Mouse (Mus musculus): ENCODE results near the gene Mmp2. TPM values are rescaled to one million over a fixed set of nuclear protein-coding genes. Genes with fewer than 3 reads are reported as not detected.

The Mmp2 gene
- polyA plus RNA-seq (2017; shearing (Covaris generic)): not detected

DNA sequence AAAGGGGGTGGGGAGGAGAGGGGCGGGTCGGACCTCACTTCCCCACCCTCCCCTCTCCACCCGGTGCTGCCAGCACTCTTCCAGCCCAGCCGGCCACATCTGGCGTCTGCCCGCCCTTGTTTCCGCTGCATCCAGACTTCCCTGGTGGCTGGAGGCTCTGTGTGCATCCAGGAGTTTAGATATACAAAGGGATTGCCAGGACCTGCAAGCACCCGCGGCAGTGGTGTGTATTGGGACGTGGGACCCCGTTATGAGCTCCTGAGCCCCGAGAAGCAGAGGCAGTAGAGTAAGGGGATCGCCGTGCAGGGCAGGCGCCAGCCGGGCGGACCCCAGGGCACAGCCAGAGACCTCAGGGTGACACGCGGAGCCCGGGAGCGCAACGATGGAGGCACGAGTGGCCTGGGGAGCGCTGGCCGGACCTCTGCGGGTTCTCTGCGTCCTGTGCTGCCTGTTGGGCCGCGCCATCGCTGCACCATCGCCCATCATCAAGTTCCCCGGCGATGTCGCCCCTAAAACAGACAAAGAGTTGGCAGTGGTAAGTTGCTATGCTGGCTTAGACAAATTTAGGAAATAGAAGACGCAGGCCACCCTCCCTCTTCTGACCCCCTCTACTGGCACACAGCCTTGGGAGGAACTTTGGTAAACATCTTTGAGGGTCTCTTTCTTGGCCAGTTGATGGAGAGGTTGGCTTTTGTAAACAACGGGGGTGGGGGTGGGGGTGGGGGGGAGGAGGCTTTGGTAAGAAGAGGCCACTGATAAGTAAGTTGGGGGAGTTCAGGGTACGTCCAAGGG lies at the start of gene Mmp2:
Gene Mmp2 (plus strand): TSS at position 49 of the 792 bp plus-strand sequence.

DNA sequence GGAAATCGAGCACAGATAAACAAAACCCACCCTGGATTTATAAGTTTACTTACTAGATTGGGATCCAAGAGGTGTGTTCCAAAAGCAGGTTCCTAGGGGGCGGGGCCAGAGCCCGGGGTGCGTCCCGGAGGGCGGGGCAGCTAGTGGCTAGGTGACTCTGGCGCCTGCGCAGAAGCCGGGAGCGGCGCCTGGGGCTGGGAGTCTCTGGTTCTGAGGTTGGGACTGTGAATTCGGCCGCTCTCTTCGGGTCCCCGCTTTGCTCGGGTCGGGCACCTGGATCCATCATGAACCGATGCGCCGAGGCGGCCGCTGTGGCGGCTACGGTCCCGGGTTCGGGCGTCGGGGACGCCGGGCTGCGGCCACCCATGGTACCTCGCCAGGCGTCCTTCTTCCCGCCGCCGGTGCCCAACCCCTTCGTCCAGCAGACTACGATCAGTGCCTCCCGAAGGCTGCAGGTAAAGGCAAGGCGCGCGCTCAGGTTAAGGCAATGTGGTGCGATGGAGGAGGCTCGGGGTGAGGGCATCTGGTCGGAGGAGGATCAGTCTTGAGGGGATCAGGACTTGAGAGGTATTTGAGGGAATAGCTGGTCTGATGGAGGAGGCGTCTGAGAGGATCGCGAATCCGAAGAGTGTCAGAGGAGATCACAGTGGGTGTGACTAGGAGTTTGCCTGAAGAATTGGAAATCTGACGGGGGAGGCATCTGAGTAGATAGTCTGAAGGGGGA lies 28.2 kb downstream of the Mmp2 start, which contains the start of gene Lpcat2:
Gene Lpcat2 (plus strand): TSS at position 169 of the 724 bp plus-strand sequence.

DNA sequence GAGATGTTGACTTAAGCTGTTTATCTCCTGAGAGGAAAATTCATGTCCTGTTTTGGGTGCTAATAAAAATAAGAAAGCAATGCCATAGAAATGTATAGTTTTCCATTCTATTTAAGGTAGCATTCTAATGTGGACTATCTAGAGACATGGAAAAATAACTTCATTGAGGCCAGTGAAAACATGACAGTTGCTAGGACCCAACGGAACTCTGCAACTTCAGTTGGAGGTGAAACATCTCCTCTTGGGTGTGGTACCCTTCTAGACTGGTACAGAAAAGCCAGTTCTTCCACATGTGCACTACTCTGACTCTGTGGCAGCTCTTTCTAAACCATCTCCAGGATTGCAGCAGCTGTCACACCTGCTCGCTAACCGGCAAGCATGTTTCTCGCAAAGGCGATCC lies 74.0 kb downstream of the Mmp2 start, which contains the start of gene Capns2:
Gene Capns2 (plus strand): TSS at position 301 of the 400 bp plus-strand sequence.

Other genes starting within 250 kb of the Mmp2 start
- gene Irx6, start 153.0 kb upstream of the Mmp2 start, polyA plus RNA-seq (2017; shearing (Covaris generic)): not detected
- not detected for gene Lpcat2, start 28.0 kb downstream of the Mmp2 start, polyA plus RNA-seq (2017; shearing (Covaris generic))
- gene Capns2, start 74.1 kb downstream of the Mmp2 start, polyA plus RNA-seq (2017; shearing (Covaris generic)): not detected
- gene Slc6a2, start 132.8 kb downstream of the Mmp2 start, polyA plus RNA-seq (2017; shearing (Covaris generic)): not detected
- not detected for gene Ces1a, start 220.9 kb downstream of the Mmp2 start, polyA plus RNA-seq (2017; shearing (Covaris generic))